Mouse (Mus musculus): ENCODE results near the gene Ctsz. TPM values are rescaled to one million over a fixed set of nuclear protein-coding genes. Genes with fewer than 3 reads are reported as not detected.

Gene Ctsz
- total and polyA plus RNA-seq, 3 experiments: 141 to 417 (median 219) TPM

- H3K27me3 ChIP-seq (replicated peaks): no peaks in the 10 kb centered on the region
- dilution Hi-C loops (cut with MboI; ENCODE audit: extremely low pct_ligation_motif_present, extremely low pct_unique_long_range_greater_than_20kb, low sequenced_read_pairs): no loop called here
Observed at GRCm38 (mm10) chr2:174438181-174438580, 658 bp downstream of the Ctsz start.

GRCm38 (mm10) chr2:174437697-174437982 lies 1.2 kb downstream of the Ctsz start:
- in situ Hi-C loops (cut with MboI; ENCODE audit: low pct_ligation_motif_present, low pct_unique_long_range_greater_than_20kb, low sequenced_read_pairs): no loop called here
- Histone ChIP-seq H3K4me3 (replicated peaks in 1 of 3; ENCODE audit: low read depth in 2 of 3, low read length in 2 of 3, poor library complexity in 1 of 3) (peak overlapping the region; percentile 73 to 97 (median 96)), H3K4me1 (ENCODE audit: control insufficient read depth in 1 of 2, insufficient read depth in 2 of 2) (peaks cover 32 to 69% of the 10 kb centered on the region in 2 experiments), H3K27me3 (replicated peaks) (no peaks in the 10 kb centered on the region), H3K36me3 (replicated peaks in 1 of 2; ENCODE audit: control insufficient read depth in 1 of 2, insufficient read depth in 1 of 2, low read length in 1 of 2) (peaks cover 29 to 41% of the 10 kb centered on the region in 2 experiments), H3K79me2 (replicated peaks; ENCODE audit: control insufficient read depth, extremely low read depth, insufficient read depth, poor library complexity, severe bottlenecking) (peaks cover 29% of the 10 kb centered on the region), H3K27ac (ENCODE audit: insufficient read depth, low read depth) (peak overlapping the region; percentile 20), H3K4me2 (ENCODE audit: insufficient read depth, low read depth, poor library complexity, severe bottlenecking) (peak overlapping the region; percentile 67), H3K9ac (ENCODE audit: insufficient read depth, low read depth) (peak overlapping the region; percentile 61), H3K9me3 (replicated peaks; ENCODE audit: low read length) (no peaks in the 10 kb centered on the region)
- DNase-seq (ENCODE audit: extremely low read depth): no peak
- dilution Hi-C loops (cut with MboI; ENCODE audit: extremely low pct_ligation_motif_present, extremely low pct_unique_long_range_greater_than_20kb, low sequenced_read_pairs): no loop called here
- TF ChIP-seq MXI1 (IDR thresholded peaks at IDR 0.05; ENCODE audit: low read depth, low read length) (peak; percentile 53), RCOR1 (conservative IDR thresholded peaks at IDR 0.05; ENCODE audit: low read depth, low read length) (no peak), POLR2A (IDR thresholded peaks at IDR 0.05; ENCODE audit: low read depth, low read length) (no peak), ZNF384 (IDR thresholded peaks at IDR 0.05; ENCODE audit: low read depth, low read length) (no peak), ETS1 (conservative IDR thresholded peaks at IDR 0.05; ENCODE audit: low read depth, low read length) (no peak), ZMIZ1 (IDR thresholded peaks at IDR 0.05; ENCODE audit: low read depth, low read length) (no peak), MAZ (IDR thresholded peaks at IDR 0.05; ENCODE audit: low read depth, low read length) (no peak), ZKSCAN1 (IDR thresholded peaks at IDR 0.05; ENCODE audit: borderline replicate concordance, low read depth, low read length) (no peak), MYC (IDR thresholded peaks at IDR 0.05; ENCODE audit: low read depth, low read length) (no peak), JUND (conservative IDR thresholded peaks at IDR 0.05; ENCODE audit: low read depth, low read length) (no peak), IRF4 (IDR thresholded peaks at IDR 0.05; ENCODE audit: low read depth, low read length) (peak; percentile 34; the same call in 1 of the 2 replicates), CTCF (conservative IDR thresholded peaks at IDR 0.05 in 1 of 2, IDR thresholded peaks at IDR 0.05 in 1 of 2; ENCODE audit: low read depth in 2 of 2, low read length in 2 of 2) (no peak), KAT2A (IDR thresholded peaks at IDR 0.05; ENCODE audit: insufficient replicate concordance, low read length) (no peak), E2F4 (IDR thresholded peaks at IDR 0.05; ENCODE audit: insufficient replicate concordance, low read depth, low read length) (no peak), SIN3A (IDR thresholded peaks at IDR 0.05; ENCODE audit: low read length) (peak; percentile 49; the same call in 1 of the 2 replicates), TCF12 (IDR thresholded peaks at IDR 0.05; ENCODE audit: low read depth, low read length) (peak; percentile 47; the same call in 1 of the 2 replicates), ELF1 (IDR thresholded peaks at IDR 0.05; ENCODE audit: low read depth, low read length) (no peak), SMC3 (IDR thresholded peaks at IDR 0.05; ENCODE audit: low read depth, low read length) (no peak), EP300 (IDR thresholded peaks at IDR 0.05; ENCODE audit: low read length) (0 out of 2 replicates have a peak, but pooled peaks have one; percentile 38), UBTF (IDR thresholded peaks at IDR 0.05; ENCODE audit: low read depth, low read length) (no peak), USF1 (IDR thresholded peaks at IDR 0.05; ENCODE audit: low read depth, low read length) (no peak), BHLHE40 (IDR thresholded peaks at IDR 0.05; ENCODE audit: low read depth, low read length) (no peak), PAX5 (IDR thresholded peaks at IDR 0.05; ENCODE audit: low read length) (no peak), NRF1 (IDR thresholded peaks at IDR 0.05; ENCODE audit: low read depth, low read length) (no peak), RAD21 (IDR thresholded peaks at IDR 0.05; ENCODE audit: low read depth, low read length) (no peak), CHD1 (IDR thresholded peaks at IDR 0.05; ENCODE audit: low read depth, low read length) (no peak), TBP (conservative IDR thresholded peaks at IDR 0.05; ENCODE audit: low read depth, low read length) (no peak), MEF2A (IDR thresholded peaks at IDR 0.05; ENCODE audit: borderline replicate concordance, low read depth, low read length) (no peak), MAFK (IDR thresholded peaks at IDR 0.05; ENCODE audit: insufficient replicate concordance, low read length) (no peak), GABPA (IDR thresholded peaks at IDR 0.05; ENCODE audit: insufficient replicate concordance, low read depth, low read length) (no peak), CHD2 (IDR thresholded peaks at IDR 0.05; ENCODE audit: low read length) (no peak), ZC3H11A (IDR thresholded peaks at IDR 0.05; ENCODE audit: low read depth, low read length) (no peak), MAX (IDR thresholded peaks at IDR 0.05; ENCODE audit: low read length) (no peak)

More at GRCm38 (mm10) chr2:174438181-174438580, 658 bp downstream of the Ctsz start:
- Histone ChIP-seq H3K27ac (ENCODE audit: insufficient read depth, low read depth) (peak overlapping the region; percentile 20), H3K4me3 (replicated peaks in 1 of 3; ENCODE audit: low read depth in 2 of 3, low read length in 2 of 3, poor library complexity in 1 of 3) (peak overlapping the region; percentile 73 to 97 (median 96)), H3K4me2 (ENCODE audit: insufficient read depth, low read depth, poor library complexity, severe bottlenecking) (peak overlapping the region; percentile 67), H3K36me3 (replicated peaks in 1 of 2; ENCODE audit: control insufficient read depth in 1 of 2, insufficient read depth in 1 of 2, low read length in 1 of 2) (peaks cover 25 to 36% of the 10 kb centered on the region in 2 experiments), H3K79me2 (replicated peaks; ENCODE audit: control insufficient read depth, extremely low read depth, insufficient read depth, poor library complexity, severe bottlenecking) (peaks cover 29% of the 10 kb centered on the region), H3K4me1 (ENCODE audit: control insufficient read depth in 1 of 2, insufficient read depth in 2 of 2) (peaks cover 34 to 74% of the 10 kb centered on the region in 2 experiments), H3K9me3 (replicated peaks; ENCODE audit: low read length) (no peaks in the 10 kb centered on the region), H3K9ac (ENCODE audit: insufficient read depth, low read depth) (peak overlapping the region; percentile 61)
- TF ChIP-seq BHLHE40 (IDR thresholded peaks at IDR 0.05; ENCODE audit: low read depth, low read length): 0 out of 2 replicates have a peak, but pooled peaks have one; percentile 1
- TF ChIP-seq CHD2 (IDR thresholded peaks at IDR 0.05; ENCODE audit: low read length): no peak
- no peak for TF ChIP-seq SMC3 (IDR thresholded peaks at IDR 0.05; ENCODE audit: low read depth, low read length)
- no peak for TF ChIP-seq MAX (IDR thresholded peaks at IDR 0.05; ENCODE audit: low read length)
- DNase-seq (ENCODE audit: extremely low read depth): no peak
- in situ Hi-C loops (cut with MboI; ENCODE audit: low pct_ligation_motif_present, low pct_unique_long_range_greater_than_20kb, low sequenced_read_pairs): no loop called here

All from CH12.LX (cell line).